Mouse (Mus musculus): ENCODE measurements around the gene Smtnl1.

The Smtnl1 gene

GRCm38 (mm10) chr2:84793871-84794270, 28.6 kb downstream of the Smtnl1 start:
- no peak for DNase-seq (ENCODE audit: low read depth, low spot score)

- DNase-seq (ENCODE audit: low read depth, low spot score), result no peak
These were observed 29.3 kb downstream of the Smtnl1 start for GRCm38 (mm10) chr2:84793154-84793553.

- DNase-seq (ENCODE audit: low read depth, low spot score), result no peak
These were observed 29.9 kb downstream of the Smtnl1 start for GRCm38 (mm10) chr2:84792516-84792915.

- no peak for DNase-seq (ENCODE audit: low read depth, low spot score)
These were observed 32.0 kb downstream of the Smtnl1 start for GRCm38 (mm10) chr2:84790418-84790817.

GRCm38 (mm10) chr2:84788316-84788715, 34.1 kb downstream of the Smtnl1 start:
- no peak for DNase-seq (ENCODE audit: low read depth, low spot score)

GRCm38 (mm10) chr2:84783840-84784566, 38.4 kb downstream of the Smtnl1 start:
- no peak for DNase-seq (ENCODE audit: low read depth, low spot score)

DNA sequence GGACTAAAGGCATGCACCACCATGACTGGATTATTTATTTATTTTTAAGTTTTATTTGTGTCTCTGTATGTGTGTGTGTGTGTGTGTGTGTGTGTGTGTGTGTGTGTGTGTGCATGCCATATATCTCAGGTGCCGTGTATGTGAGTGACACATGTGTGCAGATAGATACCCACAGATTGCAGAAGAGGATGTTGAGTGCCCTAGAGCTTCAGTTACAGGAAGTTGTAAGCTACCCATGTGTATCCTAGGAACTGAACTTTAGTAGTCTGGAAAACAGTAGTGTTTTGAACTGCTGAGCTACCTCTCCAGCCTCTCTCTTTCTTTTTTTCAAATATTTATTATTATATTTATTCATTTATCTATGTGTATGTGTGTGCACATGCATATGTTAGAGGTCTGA, 39.1 kb downstream of the Smtnl1 start:
- no peak for DNase-seq (ENCODE audit: low read depth, low spot score)

DNA sequence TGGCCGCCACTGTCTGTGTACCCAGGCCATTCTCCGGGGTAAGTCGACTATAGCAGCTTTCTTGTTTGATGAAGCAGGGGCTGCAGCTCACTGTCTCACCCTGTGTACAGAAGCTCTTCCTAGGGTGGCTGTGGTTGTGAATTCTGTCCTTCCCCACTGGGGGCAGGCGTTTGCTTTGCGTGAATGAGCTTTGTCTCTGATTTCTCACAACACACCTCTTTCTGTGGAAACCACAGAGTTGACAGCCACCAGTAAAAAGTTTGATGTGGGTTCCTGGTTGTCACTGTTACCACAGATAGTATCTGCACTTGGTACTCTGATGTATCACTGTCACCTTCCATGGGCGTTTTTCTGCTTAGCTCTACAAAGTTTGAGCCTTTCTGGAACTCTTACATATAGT, 43.2 kb downstream of the Smtnl1 start:
- DNase-seq (ENCODE audit: low read depth, low spot score), result peak; percentile 73

- DNase-seq (ENCODE audit: low read depth, low spot score), result no peak
These were observed 44.7 kb downstream of the Smtnl1 start for GRCm38 (mm10) chr2:84777706-84778105.

DNA sequence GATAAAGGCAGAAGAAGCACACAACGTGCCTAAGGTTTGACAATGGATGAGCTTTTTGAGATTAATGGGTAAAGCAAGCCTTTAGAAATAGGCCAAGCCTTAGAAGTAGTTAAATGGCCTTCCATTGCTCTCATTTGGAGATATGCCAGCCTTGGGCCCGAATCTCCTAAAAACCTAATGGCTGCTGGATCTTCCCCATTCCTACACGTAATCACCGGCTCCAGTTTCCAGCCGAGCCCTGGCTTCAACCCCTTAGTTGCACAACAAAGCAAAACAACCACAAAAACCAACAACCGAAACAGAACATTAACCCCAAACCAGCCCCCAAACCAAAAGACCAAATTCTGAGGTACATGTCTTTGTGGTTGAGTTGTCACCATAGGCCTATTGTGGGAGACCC, 46.8 kb downstream of the Smtnl1 start:
- no peak for DNase-seq (ENCODE audit: low read depth, low spot score)

DNA sequence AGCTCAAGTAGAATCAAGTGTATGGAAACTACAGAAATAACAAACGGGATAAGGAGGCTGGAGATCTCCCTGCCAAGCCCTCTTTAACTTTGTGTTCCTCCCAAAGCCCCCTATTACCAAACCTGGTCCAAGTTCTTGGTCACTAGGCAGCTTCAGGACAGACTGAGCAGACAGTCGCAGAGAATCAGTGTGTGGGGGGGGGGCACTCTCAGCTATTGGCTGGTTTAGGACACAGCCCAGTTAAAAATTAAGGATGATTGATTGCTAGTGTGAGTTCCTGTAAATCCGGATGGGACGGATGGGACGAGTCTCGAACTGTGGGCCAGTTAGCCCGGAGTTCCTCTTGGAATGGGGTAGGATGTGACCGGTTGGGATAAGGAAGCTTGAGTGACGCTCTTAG, 47.2 kb downstream of the Smtnl1 start, which contains the start of gene Serping1:
TSS of gene Serping1 (minus strand) at position 204 of the 400 bp plus-strand sequence.
- no peak for DNase-seq (ENCODE audit: low read depth, low spot score)

GRCm38 (mm10) chr2:84774751-84775150, 47.7 kb downstream of the Smtnl1 start:
- peak; percentile 95 for DNase-seq (ENCODE audit: low read depth, low spot score)

GRCm38 (mm10) chr2:84773195-84773594, 49.3 kb downstream of the Smtnl1 start:
- DNase-seq (ENCODE audit: low read depth, low spot score), result no peak

- DNase-seq (ENCODE audit: low read depth, low spot score), result no peak
These were observed 50.0 kb downstream of the Smtnl1 start for GRCm38 (mm10) chr2:84772454-84772853.

DNA sequence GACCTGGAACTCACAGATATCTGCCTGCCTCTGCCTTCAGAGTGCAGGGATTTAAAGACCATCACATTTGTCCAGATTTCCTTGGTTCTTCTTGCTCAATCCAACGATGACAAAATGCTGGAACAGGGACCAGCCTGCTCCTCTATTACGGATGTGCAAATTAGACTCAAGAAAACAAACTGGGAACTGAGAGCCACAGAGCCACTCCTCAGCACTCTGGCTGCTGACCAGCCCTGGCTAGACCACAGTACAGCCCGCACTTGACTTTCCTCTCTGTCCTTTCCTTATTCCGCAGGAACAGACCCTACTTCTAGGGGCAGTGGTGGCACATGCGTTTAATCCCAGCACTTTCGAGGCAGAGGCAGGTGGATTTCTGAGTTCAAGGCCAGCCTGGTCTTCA, 52.0 kb downstream of the Smtnl1 start:
- no peak for DNase-seq (ENCODE audit: low read depth, low spot score)

DNA sequence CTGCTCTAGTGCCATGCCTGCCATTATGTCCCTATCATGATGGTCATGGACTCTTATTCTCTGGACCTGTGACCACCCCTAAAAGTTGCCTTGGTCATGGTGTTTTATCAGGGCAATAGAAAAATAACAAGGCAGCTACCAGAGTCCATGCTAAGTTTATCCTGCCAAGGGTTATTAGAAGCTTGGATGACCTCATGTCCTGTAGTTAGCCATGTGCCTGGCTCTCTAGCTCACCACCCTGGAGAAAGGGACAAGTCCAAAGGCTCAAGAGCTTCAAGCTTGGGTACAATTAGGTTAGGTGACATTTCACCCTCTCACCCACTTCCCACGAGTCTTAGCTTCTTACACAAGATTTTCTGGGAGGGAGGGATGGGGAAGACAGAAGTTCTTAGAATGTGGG, 59.6 kb downstream of the Smtnl1 start:
- DNase-seq (ENCODE audit: low read depth, low spot score), result no peak

- peak; percentile 85 for DNase-seq (ENCODE audit: low read depth, low spot score)
These were observed 60.2 kb downstream of the Smtnl1 start for GRCm38 (mm10) chr2:84762295-84762694.

- DNase-seq (ENCODE audit: low read depth, low spot score), result no peak
These were observed 60.6 kb downstream of the Smtnl1 start for GRCm38 (mm10) chr2:84761840-84762239.

DNA sequence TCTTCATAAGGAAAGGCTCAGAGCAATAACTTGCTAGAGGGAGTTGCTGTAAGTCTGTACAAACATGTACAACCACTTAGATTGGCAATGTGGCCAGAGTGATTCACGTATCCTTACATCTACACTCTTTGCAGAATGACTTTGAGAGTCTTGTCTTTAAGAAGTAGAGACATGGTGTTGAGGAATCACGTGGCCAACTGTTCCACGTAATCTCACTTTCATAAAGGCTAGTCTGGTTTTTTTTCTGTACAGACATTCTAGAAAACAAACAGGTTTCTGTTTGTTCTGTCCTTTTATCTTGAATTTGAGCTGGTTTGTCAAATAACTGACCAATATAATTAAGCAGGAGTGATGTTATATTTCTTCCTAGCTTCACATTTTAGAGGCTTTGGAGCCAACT, 61.1 kb downstream of the Smtnl1 start:
- no peak for DNase-seq (ENCODE audit: low read depth, low spot score)
